Mouse (Mus musculus) lung, adult 2 months (tissue): ENCODE results near the gene Cped1.

Source experiments
- CTCF ChIP-seq: fragments of 200-500 bp; IDR thresholded peaks from 2 replicates; pipeline ENCODE4 v1.5.1; 2011; ENCODE audit warnings: mild to moderate bottlenecking, low read length, control low read depth; ENCODE audit not compliant: insufficient read depth
- POLR2A ChIP-seq: fragments of 200-500 bp; IDR thresholded peaks from 2 replicates; pipeline ENCODE4 v1.6.1; 2011; ENCODE audit warnings: low read depth, mild to moderate bottlenecking, control low read depth, low read length, borderline replicate concordance; ENCODE audit errors: extremely low read depth

DNA sequence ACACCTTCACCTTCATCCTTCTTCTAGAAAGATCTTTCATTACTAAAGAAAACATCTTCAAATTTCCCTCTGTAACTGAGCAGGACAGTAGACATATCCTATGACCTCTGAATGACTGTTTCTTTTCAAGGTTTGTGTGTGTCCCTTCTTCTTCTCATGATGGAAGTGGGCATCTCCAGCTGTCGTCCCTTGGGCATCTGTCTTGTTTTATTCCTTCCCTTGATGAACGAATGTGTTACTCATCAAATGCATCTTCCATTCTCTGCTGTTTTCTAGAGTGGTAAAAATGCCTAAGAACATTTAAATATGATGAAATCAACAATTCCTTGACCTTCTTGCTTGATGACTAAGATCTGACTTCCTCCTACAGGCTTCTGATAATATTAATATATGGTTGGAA is 7.4 kb downstream of the Cped1 start:
- TF ChIP-seq CTCF (no peak), POLR2A (no peak)
